Mouse (Mus musculus) hindbrain, postnatal 0 days (tissue): ENCODE results near the gene Pygo1. TPM values are rescaled to one million over a fixed set of nuclear protein-coding genes. Genes with fewer than 3 reads are reported as not detected.

Source experiments
- ATAC-seq: fragments of 200-750 bp; cut with Nextera tagmentation; 2 replicates; pipeline ENCODE4 v1.8.0; 2017; ENCODE audit warnings: mild to moderate bottlenecking, moderate TSS enrichment, moderate library complexity
- DNase-seq: peaks from one replicate; pipeline ENCODE4 v3.0.0-alpha.2; 2015; ENCODE audit warnings: low spot score
- H3K27ac ChIP-seq: fragments of 300-500 bp; sonication (generic); 2 replicates; pipeline ENCODE4 v1.5.1; 2014; ENCODE audit warnings: mild to moderate bottlenecking
- H3K27me3 ChIP-seq: fragments of 300-500 bp; sonication (generic); 2 replicates; pipeline ENCODE4 v1.6.1; 2014; ENCODE audit warnings: low read length, mixed read lengths; ENCODE audit not compliant: insufficient read depth
- H3K36me3 ChIP-seq: fragments of 300-500 bp; sonication (generic); 2 replicates; pipeline ENCODE4 v1.6.1; 2014; ENCODE audit warnings: low read length, mixed read lengths; ENCODE audit not compliant: insufficient read depth
- H3K4me1 ChIP-seq: fragments of 300-500 bp; sonication (generic); 2 replicates; pipeline ENCODE4 v1.6.1; 2014; ENCODE audit warnings: antibody characterized with exemption, low read length, mixed read lengths; ENCODE audit not compliant: insufficient read depth
- H3K4me2 ChIP-seq: fragments of 300-500 bp; sonication (generic); 2 replicates; pipeline ENCODE4 v1.6.1; 2014; ENCODE audit warnings: low read depth, mild to moderate bottlenecking, low read length, moderate library complexity, mixed read lengths
- H3K4me3 ChIP-seq: fragments of 300-500 bp; sonication (generic); 2 replicates; pipeline ENCODE4 v1.5.1; 2014; ENCODE audit warnings: low read length
- H3K9ac ChIP-seq: fragments of 300-500 bp; sonication (generic); replicated peaks from 2 replicates; pipeline ENCODE4 v1.6.1; 2014; ENCODE audit warnings: mild to moderate bottlenecking, low read length, moderate library complexity, mixed read lengths
- H3K9me3 ChIP-seq: fragments of 300-500 bp; sonication (generic); 2 replicates; pipeline ENCODE4 v1.6.1; 2016; ENCODE audit warnings: low read length, mixed read lengths
- CTCF ChIP-seq: IDR thresholded peaks from 2 replicates; pipeline ENCODE4 v1.5.1; 2016; ENCODE audit warnings: antibody characterized with exemption, control low read depth, low read depth
- WGBS: fragments of 180-500 bp; shearing (Covaris S2); extraction: QIAGEN DNeasy Blood & Tissue Kit; methylation state at CpG from one replicate; pipeline ENCODE4 v1.1.7; 2014; 5-methylcytosine and 5-hydroxymethylcytosine counted together
- polyA plus RNA-seq: library from polyadenylated mRNA; unstranded; fragments of >200 nt; fragmentation: Nextera tagmentation; extraction: Ambion mirVana; gene quantifications from 2 replicates; pipeline ENCODE4 v1.2.1, GENCODE M21; 2015
- total RNA-seq: library from RNA; depleted of rRNA; stranded (reverse); fragments of >200 nt; gene quantifications from 2 replicates; pipeline ENCODE4 v1.2.3, GENCODE M21; 2014

Pygo1 gene
- total and polyA plus RNA-seq, 2 experiments from 2014 or later: 9.2 to 32.0 TPM

DNA sequence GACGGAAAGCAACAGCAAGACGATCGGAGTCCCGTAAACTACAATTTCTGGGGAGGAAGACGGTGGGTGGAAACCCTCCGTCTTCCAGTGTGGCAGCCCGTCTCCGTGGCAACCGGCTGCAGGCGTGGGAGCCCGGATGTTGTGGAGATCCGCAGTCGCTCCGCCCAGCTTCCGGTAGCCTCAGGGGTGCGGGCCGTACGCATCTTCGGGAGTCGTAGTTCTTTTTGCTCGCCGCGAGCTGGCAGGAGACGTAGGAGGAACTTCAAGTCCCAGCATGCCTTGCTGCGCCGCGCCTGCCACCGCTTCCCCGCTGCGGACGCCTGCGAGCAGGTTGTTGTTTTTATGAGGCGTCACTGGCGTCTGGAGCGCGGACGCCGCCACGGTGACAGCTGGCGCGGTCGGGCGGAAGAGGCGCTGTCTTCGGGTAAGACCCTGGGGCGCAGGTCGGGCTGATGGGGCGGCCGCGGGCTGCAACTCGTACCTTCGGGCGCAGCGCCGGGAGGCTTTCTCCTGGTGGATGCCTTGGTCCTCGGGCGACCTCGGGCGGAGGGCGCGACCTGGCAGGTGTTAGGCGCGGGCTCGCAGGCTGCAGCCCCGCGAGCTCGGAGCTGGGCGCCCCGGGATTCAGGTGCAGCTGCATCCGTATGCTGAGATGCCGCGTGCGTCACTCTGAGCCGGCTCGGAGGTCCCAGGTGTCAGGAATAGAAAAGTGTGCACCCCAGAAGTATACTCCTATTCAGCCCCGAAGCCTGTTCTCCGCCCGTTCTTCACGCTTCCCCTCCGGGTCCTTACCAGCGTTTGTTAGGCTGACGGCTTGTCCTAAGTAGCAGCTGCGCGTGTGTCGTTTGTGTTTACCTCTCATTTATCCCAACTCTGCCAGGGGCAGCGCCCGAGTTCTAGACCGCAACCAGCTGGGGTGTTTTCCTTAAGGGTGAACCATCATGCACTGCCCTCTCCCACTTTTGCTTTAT lies 60.1 kb downstream of the Pygo1 start, which contains the start of the genes Ccpg1os and Ccpg1:
Gene Ccpg1os (minus strand): TSS at position 133 of the 971 bp plus-strand sequence.
Gene Ccpg1 (plus strand): TSS at position 180 of the 971 bp plus-strand sequence.
- peak; percentile 99 for ATAC-seq
- under 1% methylated on average over 86 of the region's 88 CpGs for WGBS
- peak; percentile 99 for DNase-seq

DNA sequence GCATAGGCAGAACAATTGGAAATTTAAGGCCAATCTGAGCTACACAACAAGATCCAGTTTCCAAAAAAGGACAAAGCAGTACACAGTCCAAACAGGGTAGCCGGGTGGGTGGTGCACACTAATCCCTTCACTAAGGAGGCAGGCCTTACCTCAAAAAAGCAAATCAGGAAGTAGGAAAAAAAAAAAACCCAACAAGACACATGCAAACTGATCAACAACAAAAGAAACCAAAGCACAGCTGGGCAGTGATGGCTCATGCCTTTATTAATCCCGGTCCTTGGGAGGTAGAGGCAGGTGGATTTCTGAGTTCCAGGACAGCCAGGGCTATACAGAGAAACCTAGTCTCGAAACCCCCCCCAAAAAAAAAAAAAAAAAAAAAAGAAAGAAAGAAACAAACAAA lies 62.3 kb downstream of the Pygo1 start:
- Histone ChIP-seq H3K4me1 (peaks cover 12% of the 10 kb centered on the region; the same call in 1 of the 2 replicates), H3K36me3 (no peaks in the 10 kb centered on the region), H3K9ac (no peak overlapping the region), H3K27ac (no peak overlapping the region), H3K27me3 (no peaks in the 10 kb centered on the region), H3K9me3 (no peaks in the 10 kb centered on the region), H3K4me3 (no peak overlapping the region), H3K4me2 (no peak overlapping the region)
- no peak for TF ChIP-seq CTCF
- WGBS: 62% methylated on average over 3 of the region's 3 CpGs
- DNase-seq: no peak
- ATAC-seq: no peak

More for the DNA sequence above, 60.1 kb downstream of the Pygo1 start, which contains the start of the genes Ccpg1os and Ccpg1:
- Histone ChIP-seq H3K9ac (peak within 1 kb of the TSS; percentile 73), H3K27me3 (no peaks in the 10 kb centered on the region), H3K4me2 (peak within 1 kb of the TSS; percentile 82), H3K4me3 (peak within 1 kb of the TSS; percentile 79), H3K36me3 (no peaks in the 10 kb centered on the region), H3K27ac (peak within 1 kb of the TSS; percentile 82), H3K4me1 (peaks cover 12% of the 10 kb centered on the region; the same call in 1 of the 2 replicates), H3K9me3 (no peaks in the 10 kb centered on the region)
- peak; percentile 33; the same call in 1 of the 2 replicates for TF ChIP-seq CTCF

DNA sequence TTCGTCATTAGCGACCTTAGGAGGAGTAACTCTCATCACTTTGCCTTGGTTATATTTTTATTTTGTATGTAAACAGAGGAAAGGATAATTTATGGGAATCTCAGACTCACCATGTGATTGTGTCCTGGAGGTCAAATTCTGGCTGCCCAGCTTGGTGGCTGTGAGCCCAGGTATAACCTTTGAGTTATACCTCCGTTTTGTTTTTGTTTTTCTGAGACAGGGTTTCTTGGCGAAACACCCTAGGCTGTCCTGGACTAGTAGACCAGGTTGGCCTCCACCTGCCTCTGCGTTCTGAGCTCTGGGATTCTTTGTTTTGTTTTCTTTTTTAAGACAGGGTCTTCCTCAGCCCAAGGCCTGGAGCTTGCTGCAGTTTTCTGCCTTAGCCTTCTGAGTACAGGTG lies 63.3 kb downstream of the Pygo1 start:
- no peak overlapping the region for H3K4me3 ChIP-seq
- no peak for DNase-seq
- TF ChIP-seq CTCF: no peak
- H3K9ac ChIP-seq: no peak overlapping the region
- no peak for ATAC-seq
- no peak overlapping the region for H3K27ac ChIP-seq
- WGBS: 88% methylated on average over 5 of the region's 5 CpGs
- peaks cover 12% of the 10 kb centered on the region; the same call in 1 of the 2 replicates for H3K4me1 ChIP-seq
- no peak overlapping the region for H3K4me2 ChIP-seq
- H3K27me3 ChIP-seq: no peaks in the 10 kb centered on the region
- no peaks in the 10 kb centered on the region for H3K36me3 ChIP-seq
- no peaks in the 10 kb centered on the region for H3K9me3 ChIP-seq

DNA sequence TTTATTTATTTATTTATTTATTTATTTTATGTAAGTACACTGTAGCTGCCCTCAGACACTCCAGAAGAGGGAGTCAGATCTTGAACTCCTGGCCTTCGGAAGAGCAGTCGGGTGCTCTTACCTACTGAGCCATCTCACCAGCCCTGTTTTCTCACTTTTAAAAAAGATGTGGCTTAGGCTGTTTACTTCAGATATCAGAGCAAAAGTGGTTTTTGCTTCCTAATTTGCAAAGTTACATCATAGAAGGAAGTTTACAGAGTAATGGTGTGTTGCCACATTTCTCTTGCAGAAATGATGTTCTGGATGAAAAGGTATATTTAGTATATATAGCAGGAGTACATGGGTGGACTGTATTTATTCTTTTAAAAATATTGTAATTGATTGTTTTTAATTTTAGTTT lies 66.0 kb downstream of the Pygo1 start:
- ATAC-seq (no peak), DNase-seq (no peak)
- no peak for TF ChIP-seq CTCF
- Histone ChIP-seq H3K4me2 (no peak overlapping the region), H3K27ac (no peak overlapping the region), H3K36me3 (no peaks in the 10 kb centered on the region), H3K4me1 (peaks cover 2% of the 10 kb centered on the region; the same call in 1 of the 2 replicates), H3K9me3 (no peaks in the 10 kb centered on the region), H3K27me3 (no peaks in the 10 kb centered on the region), H3K9ac (no peak overlapping the region), H3K4me3 (no peak overlapping the region)
- 97% methylated on average over 2 of the region's 2 CpGs for WGBS

DNA sequence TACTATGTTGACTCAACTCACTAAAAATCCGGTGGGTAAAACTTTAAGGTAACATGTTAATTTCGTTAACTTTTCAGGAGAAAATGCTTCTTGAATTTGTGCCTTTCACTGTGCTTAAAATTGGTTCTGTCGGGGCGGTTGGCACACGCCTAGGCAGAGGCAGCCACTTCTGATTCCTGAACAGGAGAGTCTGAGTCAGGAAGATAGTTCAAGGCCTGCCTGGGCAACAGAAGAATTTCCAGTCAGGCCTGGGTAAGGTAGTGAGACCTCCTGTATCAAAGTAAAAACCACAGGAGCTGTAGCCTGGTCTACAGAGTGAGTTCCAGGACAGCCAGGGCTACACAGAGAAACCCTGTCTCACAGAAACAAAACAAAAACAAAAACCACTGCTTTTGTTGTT lies 67.1 kb downstream of the Pygo1 start:
- 90% methylated on average over 5 of the region's 5 CpGs for WGBS
- H3K9me3 ChIP-seq: no peaks in the 10 kb centered on the region
- ATAC-seq: no peak
- H3K4me2 ChIP-seq: no peak overlapping the region
- H3K27me3 ChIP-seq: no peaks in the 10 kb centered on the region
- H3K9ac ChIP-seq: no peak overlapping the region
- no peaks in the 10 kb centered on the region for H3K4me1 ChIP-seq
- no peaks in the 10 kb centered on the region for H3K36me3 ChIP-seq
- no peak for DNase-seq
- no peak overlapping the region for H3K4me3 ChIP-seq
- TF ChIP-seq CTCF: no peak
- H3K27ac ChIP-seq: no peak overlapping the region

DNA sequence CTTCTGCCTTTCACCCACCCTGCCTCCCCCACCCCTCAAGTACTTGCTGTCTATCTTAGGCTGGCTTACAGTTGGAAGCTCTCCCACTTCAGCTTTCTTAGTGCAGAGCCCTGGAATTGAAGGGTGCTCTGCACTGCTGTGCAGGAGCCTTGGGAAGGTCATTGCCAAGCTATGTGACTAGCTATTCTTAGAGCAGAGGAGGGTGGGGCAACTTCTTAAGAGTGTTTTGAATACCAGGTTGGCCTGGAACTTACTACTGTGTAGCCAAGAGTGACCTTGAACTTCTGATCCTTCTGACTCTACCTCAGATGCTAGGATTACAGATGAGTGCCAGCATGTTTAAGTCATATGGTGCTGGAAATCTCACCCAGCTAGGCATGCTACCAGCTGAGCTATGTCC lies 70.7 kb downstream of the Pygo1 start:
- H3K4me3 ChIP-seq: no peak overlapping the region
- H3K9me3 ChIP-seq: no peaks in the 10 kb centered on the region
- no peaks in the 10 kb centered on the region for H3K4me1 ChIP-seq
- H3K9ac ChIP-seq: no peak overlapping the region
- no peaks in the 10 kb centered on the region for H3K36me3 ChIP-seq
- no peak overlapping the region for H3K4me2 ChIP-seq
- no peaks in the 10 kb centered on the region for H3K27me3 ChIP-seq
- DNase-seq (no peak), ATAC-seq (no peak)
- no peak overlapping the region for H3K27ac ChIP-seq
- no peak for TF ChIP-seq CTCF
